Mouse (Mus musculus): ENCODE results near the gene Ogdh. TPM values are rescaled to one million over a fixed set of nuclear protein-coding genes. Genes with fewer than 3 reads are reported as not detected.

Ogdh gene
- total and polyA plus RNA-seq, 3 experiments = 91.8 to 118 (median 94.9) TPM

GRCm38 (mm10) chr11:6398141-6398540 is 106.7 kb downstream of the Ogdh start:
- H3K4me3 ChIP-seq (ENCODE audit: control insufficient read depth in 1 of 2, insufficient read depth in 1 of 2, low read depth in 2 of 2, low read length in 2 of 2) = no peak overlapping the region
- H3K27me3 ChIP-seq (ENCODE audit: control insufficient read depth in 1 of 2, insufficient read depth in 2 of 2, low read length in 2 of 2) = no peaks in the 10 kb centered on the region
- peaks cover 4 to 14% of the 10 kb centered on the region in 2 experiments for H3K36me3 ChIP-seq (ENCODE audit: control insufficient read depth in 1 of 2, insufficient read depth in 2 of 2, low read length in 2 of 2)
- no peak overlapping the region for H3K27ac ChIP-seq (ENCODE audit: control insufficient read depth, low read depth, low read length)
- no peak for DNase-seq (ENCODE audit: low read depth, low spot score)
- peaks cover 7% of the 10 kb centered on the region; the same call in 1 of the 2 replicates for H3K79me2 ChIP-seq (ENCODE audit: control insufficient read depth, insufficient read depth, low read length, poor library complexity)
- H3K4me1 ChIP-seq (ENCODE audit: control insufficient read depth in 1 of 2, insufficient read depth in 2 of 2, low read length in 2 of 2) = peaks cover 0 to 2% of the 10 kb centered on the region in 2 experiments; a peak in 2 of 4 replicates
- TF ChIP-seq ZNF384 (IDR thresholded peaks at IDR 0.05; ENCODE audit: low read depth, low read length) (no peak), RAD21 (IDR thresholded peaks at IDR 0.05; ENCODE audit: low read depth, low read length) (no peak), HCFC1 (IDR thresholded peaks at IDR 0.05; ENCODE audit: low read depth, low read length) (no peak), EP300 (IDR thresholded peaks at IDR 0.05; ENCODE audit: low read depth in 1 of 2, low read length in 2 of 2) (no peak), POLR2AphosphoS2 (IDR thresholded peaks at IDR 0.05; ENCODE audit: low read length) (no peak), MXI1 (IDR thresholded peaks at IDR 0.05; ENCODE audit: low read depth, low read length) (no peak), MYC (IDR thresholded peaks at IDR 0.05; ENCODE audit: low read depth, low read length) (no peak), USF1 (IDR thresholded peaks at IDR 0.05; ENCODE audit: low read depth, low read length) (no peak), SIN3A (IDR thresholded peaks at IDR 0.05; ENCODE audit: low read length) (no peak), USF2 (IDR thresholded peaks at IDR 0.05; ENCODE audit: borderline replicate concordance in 1 of 2, insufficient read depth in 1 of 2, low read depth in 1 of 2, low read length in 2 of 2) (no peak), RCOR1 (IDR thresholded peaks at IDR 0.05; ENCODE audit: low read depth, low read length) (no peak), KAT2A (conservative IDR thresholded peaks at IDR 0.05; ENCODE audit: low read depth, low read length) (no peak), BHLHE40 (IDR thresholded peaks at IDR 0.05; ENCODE audit: borderline replicate concordance, low read depth, low read length) (no peak), ZKSCAN1 (IDR thresholded peaks at IDR 0.05; ENCODE audit: low read depth, low read length) (no peak), UBTF (IDR thresholded peaks at IDR 0.05; ENCODE audit: borderline replicate concordance, insufficient read depth, low read depth, low read length) (no peak), CTCF (IDR thresholded peaks at IDR 0.05 in 2 of 3, conservative IDR thresholded peaks at IDR 0.05 in 1 of 3; ENCODE audit: control insufficient read depth in 1 of 3, insufficient read depth in 1 of 3, low read depth in 2 of 3, low read length in 3 of 3, poor library complexity in 1 of 3, severe bottlenecking in 1 of 3) (no peak)
- no peaks in the 10 kb centered on the region for H3K9me3 ChIP-seq (replicated peaks; ENCODE audit: insufficient read depth, low read length)
- H3K9ac ChIP-seq (ENCODE audit: control insufficient read depth, low read depth, low read length, poor library complexity, severe bottlenecking) = no peak overlapping the region

- Histone ChIP-seq H3K27ac (ENCODE audit: control insufficient read depth, low read depth, low read length) (no peak overlapping the region), H3K9me3 (replicated peaks; ENCODE audit: insufficient read depth, low read length) (no peaks in the 10 kb centered on the region), H3K4me3 (ENCODE audit: control insufficient read depth in 1 of 2, insufficient read depth in 1 of 2, low read depth in 2 of 2, low read length in 2 of 2) (no peak overlapping the region), H3K36me3 (ENCODE audit: control insufficient read depth in 1 of 2, insufficient read depth in 2 of 2, low read length in 2 of 2) (peaks cover 0 to 18% of the 10 kb centered on the region in 2 experiments; a peak in 2 of 4 replicates), H3K9ac (ENCODE audit: control insufficient read depth, low read depth, low read length, poor library complexity, severe bottlenecking) (no peak overlapping the region), H3K4me1 (ENCODE audit: control insufficient read depth in 1 of 2, insufficient read depth in 2 of 2, low read length in 2 of 2) (no peaks in the 10 kb centered on the region), H3K79me2 (ENCODE audit: control insufficient read depth, insufficient read depth, low read length, poor library complexity) (no peaks in the 10 kb centered on the region), H3K27me3 (ENCODE audit: control insufficient read depth in 1 of 2, insufficient read depth in 2 of 2, low read length in 2 of 2) (no peaks in the 10 kb centered on the region)
- DNase-seq (ENCODE audit: low read depth, low spot score) = peak; percentile 83
- no peak for TF ChIP-seq MAFK (IDR thresholded peaks at IDR 0.05; ENCODE audit: borderline replicate concordance, low read depth, low read length)
- peak; percentile 90 to 95 (median 92) for TF ChIP-seq CTCF (IDR thresholded peaks at IDR 0.05 in 2 of 3, conservative IDR thresholded peaks at IDR 0.05 in 1 of 3; ENCODE audit: control insufficient read depth in 1 of 3, insufficient read depth in 1 of 3, low read depth in 2 of 3, low read length in 3 of 3, poor library complexity in 1 of 3, severe bottlenecking in 1 of 3)
- no peak for TF ChIP-seq ZNF384 (IDR thresholded peaks at IDR 0.05; ENCODE audit: low read depth, low read length)
- no peak for TF ChIP-seq MEF2A (IDR thresholded peaks at IDR 0.05; ENCODE audit: extremely low read depth, insufficient replicate concordance, low read depth, low read length, poor library complexity, severe bottlenecking)
- TF ChIP-seq RAD21 (IDR thresholded peaks at IDR 0.05; ENCODE audit: low read depth, low read length) = peak; percentile 39
- TF ChIP-seq POLR2AphosphoS2 (IDR thresholded peaks at IDR 0.05; ENCODE audit: low read length) = 0 out of 2 replicates have a peak, but pooled peaks have one; percentile 4
- peak; percentile 75 for TF ChIP-seq SMC3 (IDR thresholded peaks at IDR 0.05; ENCODE audit: low read depth, low read length)
Observed at GRCm38 (mm10) chr11:6402515-6403510, 111.4 kb downstream of the Ogdh start.
